Mouse (Mus musculus): Measurements from ENCODE around the gene Cdrt4.

Gene Cdrt4

DNA sequence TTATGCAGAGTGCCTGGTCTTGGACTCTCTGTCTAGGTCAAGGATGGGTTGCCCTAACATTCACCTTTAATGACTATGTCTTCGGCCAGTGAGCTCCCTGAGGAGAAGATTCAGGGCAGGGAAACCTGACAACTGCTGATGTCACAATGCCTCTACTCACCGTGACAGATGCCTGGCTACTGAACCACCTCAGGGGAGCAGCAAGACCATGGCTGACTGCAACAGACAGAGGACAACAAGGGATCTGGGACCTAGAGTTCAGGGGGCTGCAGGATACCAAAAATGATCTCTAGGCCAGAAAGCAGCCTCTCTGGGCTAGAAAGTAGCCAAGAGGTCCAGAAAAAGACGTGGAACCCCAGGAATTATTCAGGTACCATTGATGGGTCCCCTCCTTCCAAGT is at the start of gene Cdrt4:
Gene Cdrt4, plus strand, starts transcription at position 182 of the 400 bp plus-strand sequence.
- no peak for DNase-seq

DNA sequence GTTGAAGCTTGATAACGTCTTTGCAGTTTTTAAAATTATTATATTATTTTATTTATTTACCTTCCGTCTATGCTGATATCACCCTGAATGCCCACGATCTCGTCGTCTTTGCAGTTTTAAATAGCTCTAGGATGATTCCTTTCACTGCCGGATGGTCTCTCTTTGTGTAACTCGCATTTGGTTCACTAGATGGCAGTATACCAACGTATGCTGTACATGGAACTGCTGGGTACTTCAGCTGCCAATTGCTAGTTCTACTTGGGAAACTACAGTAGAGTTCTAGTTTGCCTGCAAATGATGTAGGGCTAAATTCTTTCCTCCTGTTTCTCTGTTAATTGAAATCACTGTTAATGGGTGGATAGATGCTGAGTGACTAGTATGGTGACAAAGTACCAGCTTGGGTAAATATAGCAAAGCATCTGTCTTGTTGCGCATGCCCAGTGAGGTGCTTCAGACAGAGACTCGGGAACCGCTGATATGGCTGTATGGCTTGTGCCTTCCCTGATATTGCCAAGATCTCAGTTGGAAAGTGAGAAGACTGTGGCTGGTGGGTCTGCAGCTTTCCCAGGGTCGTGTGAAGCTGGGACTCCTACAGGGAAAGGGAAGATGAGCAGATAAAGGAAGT is 49.2 kb upstream of the Cdrt4 start:
- peak; percentile 38 for DNase-seq

DNA sequence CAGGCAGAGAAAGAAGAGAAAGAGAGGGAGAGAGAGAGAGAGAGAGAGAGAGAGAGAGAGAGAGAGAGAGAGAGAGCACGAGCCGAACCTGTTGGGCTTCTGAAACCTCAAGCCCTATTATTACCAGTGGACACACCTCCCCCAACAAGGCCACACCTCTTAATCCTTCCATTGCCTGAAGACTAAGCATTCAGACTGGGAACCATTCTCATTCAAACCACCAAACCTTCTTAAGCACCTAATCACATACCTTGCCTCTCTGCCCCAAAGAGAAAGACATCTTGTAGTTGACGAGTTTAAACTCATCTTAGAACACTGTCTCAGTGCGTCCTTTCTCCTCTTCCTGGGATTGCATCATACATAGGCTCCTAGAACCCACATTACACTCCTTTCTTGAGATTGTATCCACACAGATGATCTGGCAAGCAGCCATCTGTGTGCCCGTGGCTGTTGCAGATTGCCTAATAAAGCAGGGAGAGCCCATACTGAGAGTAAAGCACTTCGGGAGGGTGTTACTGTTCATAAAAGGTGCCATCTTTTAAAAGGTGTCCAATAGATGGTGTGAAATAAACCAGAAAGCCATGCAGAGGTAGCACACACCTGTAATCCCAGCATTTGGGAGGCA is 47.0 kb upstream of the Cdrt4 start:
- DNase-seq = no peak

DNA sequence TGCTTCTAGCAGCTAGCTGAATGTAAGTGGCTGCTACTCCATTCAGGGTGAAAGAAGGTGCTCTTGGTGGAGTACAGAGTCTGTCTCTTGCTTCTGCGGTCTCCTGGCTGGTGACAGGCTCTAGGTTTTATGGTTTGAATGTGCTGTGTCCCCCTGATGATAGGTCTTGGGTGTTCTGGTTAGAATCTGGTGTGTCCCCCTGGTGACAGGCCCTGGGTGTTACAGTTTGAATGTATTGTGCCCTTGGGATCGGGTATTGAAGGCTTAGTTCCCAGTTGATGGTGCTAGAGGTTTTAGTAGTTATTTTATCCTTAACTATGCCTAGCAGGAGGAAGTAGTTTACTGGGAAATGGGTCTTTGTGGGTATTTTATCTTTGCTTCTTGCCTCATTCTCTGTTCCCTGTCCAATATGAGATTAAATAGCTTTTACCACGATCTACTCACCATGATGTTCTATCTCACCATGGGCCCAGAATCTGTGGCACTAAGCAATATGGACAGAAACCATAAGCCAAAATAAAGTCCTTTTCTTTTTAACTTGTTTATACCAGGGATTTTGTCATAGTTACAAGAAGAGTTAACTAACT is 41.2 kb upstream of the Cdrt4 start:
- DNase-seq = no peak

DNA sequence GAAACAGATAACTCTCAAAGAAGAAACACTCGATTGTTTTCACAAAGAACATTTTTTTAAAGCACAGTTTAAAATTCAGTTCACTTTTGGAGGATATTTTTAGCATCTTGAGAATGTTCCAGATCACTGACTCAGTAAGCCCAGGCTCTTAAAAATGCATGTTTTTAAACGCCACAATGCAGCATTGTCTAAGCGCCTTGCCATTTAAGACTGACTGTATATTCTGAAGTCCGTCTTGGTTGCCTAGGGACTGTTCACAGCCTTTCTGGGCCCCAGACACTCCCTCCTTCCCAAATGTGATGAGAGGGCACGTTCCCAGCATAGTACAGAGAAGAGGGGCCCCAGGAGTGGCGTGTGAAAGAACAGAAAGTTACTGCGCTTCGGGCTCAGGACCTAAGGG is 39.6 kb upstream of the Cdrt4 start:
- no peak for DNase-seq

DNA sequence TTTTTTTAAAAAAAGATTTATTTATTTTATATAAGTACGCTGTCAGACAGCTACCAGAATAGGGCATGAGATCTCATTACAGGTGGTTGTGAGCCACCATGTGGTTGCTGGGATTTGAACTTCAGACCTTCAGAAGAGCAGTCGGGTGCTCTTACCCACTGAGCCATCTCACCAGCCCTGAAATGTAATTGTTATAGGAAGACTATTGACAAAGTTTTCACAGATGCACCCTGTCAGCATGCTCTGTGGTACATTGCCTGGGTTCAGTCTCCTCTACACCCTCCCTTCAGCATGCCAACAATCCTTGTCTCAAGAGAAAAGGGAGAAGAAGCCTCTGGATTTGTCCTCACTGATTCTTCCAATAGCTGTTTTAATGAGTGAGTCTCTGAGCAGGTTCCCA is 37.9 kb upstream of the Cdrt4 start:
- DNase-seq = no peak

DNA sequence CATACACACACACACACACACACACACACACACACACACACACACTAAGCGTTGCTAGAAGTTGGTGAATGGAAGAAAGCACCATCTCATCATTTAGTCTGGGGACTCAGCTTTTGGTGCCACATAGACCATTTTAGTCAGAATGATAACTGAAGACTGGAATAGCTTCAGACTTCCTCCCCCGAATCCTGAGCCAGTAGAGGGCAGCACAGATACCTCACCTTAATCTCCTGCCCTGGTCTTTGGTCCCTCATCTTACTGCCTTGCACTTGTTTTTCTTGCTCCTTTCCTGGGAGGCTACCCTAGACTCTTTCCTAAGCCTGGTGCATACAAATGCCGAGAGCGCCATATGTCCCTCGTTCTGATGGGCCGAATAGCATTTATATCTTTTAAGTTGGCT is 36.5 kb upstream of the Cdrt4 start:
- no peak for DNase-seq

DNA sequence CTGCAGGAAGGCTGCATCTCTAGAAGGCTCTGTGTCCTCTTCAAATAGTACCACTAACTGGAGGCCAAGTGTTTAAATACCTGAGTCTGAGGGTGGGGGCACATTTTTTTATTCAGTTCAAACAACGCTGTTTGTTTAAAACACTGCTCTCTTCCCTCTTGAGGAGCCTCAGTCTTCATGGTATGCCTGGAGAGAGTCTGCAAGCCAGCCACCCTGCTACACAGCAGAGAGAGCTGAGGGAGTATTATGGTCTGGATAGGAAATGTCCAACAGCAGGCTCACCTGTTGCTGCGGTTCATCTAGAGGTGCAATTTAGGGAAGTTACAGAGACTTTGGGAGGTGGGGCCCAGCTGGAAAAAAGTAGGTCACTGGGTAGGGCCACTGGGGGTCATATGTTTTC is 35.5 kb upstream of the Cdrt4 start:
- DNase-seq = no peak

DNA sequence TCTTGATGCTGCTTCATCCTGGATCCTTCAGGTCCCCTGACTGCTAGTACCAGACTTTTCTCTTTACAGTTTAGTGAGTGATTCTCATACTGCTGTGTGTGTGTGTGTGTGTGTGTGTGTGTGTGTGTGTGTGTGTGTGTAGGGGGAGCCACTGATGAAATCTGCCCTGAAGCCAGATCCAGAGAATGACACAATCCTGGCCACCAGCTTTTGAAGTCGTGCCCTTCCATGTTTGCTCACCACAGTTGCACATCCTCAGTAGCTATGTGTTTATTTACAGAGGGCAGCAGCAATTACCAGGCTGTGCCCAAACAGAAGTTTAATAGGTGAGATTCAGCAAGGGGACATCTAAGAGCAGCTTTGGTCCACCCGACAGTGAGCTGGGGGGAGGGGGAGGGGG is 34.2 kb upstream of the Cdrt4 start:
- no peak for DNase-seq

DNA sequence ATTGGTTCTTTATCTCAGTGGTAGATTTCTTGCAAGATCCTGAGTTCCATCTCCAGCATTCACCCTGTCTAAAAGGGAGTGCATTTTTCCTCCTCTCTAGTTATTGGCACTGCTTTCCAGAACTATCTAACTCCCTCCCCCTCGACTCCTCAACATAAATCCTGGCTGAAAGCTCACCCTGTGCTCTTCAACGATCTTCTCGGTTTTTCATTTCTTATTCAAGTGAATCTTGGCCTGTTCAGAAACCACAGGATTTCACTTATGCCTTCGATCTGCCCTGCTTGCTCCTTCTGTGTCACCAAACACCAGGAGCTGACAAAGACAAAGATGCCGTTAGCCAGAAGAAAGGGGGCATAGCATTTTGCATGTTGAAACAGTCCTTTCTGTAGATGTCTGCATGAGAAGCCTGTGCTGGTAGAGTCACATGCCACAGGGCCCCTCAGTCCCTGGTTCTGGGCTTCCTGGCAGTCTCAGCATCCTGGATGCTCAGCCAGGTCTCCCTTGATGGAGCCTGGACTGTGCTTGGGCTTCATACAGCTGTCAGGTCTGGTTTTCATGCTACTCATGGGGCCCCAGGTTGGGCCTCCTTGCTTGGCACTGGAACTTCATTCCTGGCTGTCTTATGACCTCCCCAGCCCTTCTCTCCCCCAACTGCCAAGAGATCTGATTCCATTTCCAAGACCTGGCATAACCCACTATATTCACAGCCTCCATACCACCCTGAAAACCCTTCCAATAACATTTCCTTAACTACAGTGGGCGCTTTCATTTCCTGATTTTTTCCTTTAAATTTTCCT is 30.8 kb upstream of the Cdrt4 start:
- no peak for DNase-seq

DNA sequence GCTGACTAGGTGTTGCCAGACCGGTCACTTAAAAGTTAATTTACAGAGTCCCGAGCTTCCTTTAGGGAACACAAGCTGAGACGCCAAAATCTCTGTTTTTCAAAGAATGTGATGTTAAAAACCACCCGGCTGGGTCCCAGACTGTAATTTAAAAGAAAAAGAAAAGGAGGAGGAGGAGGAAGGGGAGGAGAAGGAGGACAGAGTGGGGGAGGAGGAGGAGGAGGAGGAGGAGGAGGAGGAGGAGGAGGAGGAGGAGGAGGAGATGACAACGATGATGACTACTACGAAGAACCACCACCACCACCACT is 30.3 kb upstream of the Cdrt4 start:
- DNase-seq = no peak

DNA sequence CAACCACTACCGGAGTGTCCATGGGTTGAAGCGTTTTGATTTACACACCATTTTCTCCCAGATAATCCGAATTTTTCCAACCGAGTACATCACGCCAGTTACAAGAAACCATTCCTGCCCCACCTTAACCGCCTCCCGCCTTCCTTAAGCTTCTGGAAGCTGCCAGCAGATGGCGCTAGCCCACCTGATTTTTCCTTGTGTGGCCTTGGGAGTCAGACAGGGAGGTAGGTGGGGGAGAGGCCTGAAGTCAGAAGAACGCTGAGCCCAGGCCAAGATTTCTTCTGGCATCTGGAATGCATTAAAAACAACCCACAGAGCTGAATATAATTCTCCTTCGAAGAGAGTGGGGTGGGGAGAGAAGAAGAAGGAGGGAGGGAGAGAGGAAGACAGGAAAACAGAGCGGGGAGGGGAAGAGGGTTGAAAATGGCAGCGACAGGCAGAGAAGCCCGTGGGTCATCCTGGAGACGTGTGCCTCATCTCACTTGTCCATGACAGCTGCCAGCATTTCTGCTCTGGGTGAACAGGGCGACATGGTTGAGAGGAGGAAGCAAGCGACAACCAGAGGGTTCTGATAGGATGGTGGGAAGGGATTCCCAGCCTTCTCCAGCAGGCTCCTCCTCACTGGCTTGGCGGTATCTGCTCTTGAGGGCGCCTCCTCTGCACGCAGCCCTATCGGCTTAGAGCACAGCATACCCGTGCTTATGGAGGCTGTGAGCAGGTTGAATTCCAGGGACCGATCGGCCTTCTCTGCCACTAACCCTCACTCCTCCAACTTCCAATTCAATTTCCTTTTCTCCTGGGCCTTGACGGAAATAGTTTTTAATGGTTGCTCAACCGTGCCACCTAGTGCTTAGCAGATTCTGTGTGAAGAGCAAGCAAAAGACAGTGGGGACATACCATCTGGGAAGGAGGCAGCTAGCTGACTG is 29.7 kb upstream of the Cdrt4 start:
- peak; percentile 81 for DNase-seq

DNA sequence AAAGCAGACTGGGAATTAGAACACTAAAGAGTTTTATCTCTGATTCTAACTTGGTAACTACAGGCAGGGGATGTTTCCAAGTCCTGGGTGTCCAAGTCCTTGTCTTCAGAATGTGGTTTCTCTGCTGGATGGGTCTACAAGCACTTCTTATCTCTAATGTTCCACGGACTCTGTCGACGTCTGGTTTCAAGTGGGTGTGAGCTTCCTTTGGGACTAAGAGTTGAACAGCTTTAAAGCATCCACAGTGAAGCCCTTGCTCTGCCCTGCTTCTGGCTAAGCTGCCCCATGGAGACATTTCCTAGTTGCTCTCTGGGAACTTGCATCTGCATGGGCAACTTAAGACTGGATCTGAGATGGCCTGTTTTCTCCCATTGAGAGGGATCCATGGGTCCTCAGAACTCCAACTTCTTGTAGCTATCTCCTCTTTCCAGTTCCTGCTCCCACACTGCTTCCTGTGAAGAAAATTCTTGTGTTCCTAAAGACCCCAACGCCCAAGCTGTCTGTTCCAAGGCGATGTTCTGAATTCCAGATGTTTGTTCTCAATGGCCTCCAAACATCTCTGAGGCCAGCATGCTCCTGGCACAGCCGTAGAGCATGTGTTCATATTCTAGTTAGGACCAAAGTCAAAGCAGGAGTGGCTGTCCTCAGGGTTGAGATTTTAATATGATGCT is 26.8 kb upstream of the Cdrt4 start:
- DNase-seq = no peak

DNA sequence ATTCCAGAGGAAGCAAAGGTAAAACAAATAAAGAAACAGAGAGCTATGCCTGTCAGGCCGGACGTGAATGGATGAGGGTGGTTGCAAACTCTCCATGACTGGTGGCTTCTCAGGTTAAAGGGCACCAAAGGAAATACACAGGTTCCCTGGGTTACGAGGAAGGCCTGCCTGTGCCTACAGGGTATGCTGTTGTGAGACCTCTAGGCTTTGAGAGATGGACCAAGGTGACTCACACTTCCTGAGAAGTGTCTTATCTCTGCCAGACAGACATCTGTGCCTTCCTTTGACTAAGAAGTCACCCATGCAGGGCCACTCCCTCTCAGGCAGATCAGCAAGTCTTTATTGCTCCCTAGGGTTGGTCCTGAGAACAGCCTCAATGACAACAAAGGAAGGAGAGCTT is 21.2 kb upstream of the Cdrt4 start:
- DNase-seq = peak; percentile 80

DNA sequence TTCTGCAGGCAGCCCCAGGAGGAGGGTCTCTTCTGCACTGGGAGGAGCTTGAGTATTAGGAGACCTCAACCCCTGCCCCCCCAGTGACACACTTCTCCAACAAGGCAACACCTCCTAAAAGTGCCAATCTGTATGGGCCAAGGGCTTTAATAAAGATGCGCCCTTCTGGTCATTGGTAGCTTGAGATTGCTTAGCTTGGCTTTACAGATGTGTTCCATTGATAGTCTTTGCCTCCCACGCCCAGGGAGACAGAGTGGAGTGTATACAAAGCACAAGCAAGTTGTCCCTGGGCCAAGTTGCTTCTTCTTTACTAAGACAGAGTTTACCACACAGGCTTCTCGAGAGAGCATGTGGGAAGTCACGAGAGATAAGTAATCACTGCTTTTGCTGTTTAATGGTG is 20.4 kb upstream of the Cdrt4 start:
- no peak for DNase-seq

DNA sequence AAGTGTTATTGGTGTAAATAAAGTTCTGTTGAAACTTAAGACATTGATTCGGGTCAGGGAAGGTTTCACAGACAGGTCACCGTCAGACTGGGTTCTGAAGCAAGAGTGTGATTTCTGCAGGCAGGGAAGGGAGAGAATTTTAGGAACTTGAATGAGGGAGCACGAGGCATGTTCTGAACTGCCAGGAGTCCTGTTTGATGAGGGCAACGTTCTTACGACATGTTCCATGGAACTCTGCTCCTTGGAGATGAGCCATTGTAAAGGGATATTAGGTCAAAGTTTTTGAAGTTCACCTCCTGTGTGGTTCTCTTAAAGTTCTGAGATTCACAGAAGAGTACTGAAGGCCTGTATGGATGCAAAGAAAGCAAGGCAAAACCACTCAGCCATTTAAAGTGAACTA is 19.9 kb upstream of the Cdrt4 start:
- no peak for DNase-seq

DNA sequence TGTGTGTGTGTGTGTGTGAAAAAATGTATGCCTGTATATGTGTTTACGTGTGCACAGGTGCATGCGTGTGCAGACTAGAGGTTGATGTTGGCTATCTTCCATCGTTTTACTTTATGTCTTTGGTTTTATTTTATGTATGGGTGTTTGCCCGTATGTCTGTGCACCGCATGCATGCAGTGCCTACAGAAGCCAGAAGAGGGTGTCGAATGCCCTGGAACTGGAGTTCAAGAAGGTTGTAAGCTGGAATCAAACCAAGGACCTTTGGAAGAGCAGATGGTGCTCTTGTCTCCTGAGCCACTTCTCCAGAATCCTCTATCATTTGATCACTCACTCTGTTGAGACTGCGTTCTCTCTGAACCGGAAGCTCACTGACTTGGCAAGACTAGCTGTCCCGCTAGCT is 17.9 kb upstream of the Cdrt4 start:
- no peak for DNase-seq

DNA sequence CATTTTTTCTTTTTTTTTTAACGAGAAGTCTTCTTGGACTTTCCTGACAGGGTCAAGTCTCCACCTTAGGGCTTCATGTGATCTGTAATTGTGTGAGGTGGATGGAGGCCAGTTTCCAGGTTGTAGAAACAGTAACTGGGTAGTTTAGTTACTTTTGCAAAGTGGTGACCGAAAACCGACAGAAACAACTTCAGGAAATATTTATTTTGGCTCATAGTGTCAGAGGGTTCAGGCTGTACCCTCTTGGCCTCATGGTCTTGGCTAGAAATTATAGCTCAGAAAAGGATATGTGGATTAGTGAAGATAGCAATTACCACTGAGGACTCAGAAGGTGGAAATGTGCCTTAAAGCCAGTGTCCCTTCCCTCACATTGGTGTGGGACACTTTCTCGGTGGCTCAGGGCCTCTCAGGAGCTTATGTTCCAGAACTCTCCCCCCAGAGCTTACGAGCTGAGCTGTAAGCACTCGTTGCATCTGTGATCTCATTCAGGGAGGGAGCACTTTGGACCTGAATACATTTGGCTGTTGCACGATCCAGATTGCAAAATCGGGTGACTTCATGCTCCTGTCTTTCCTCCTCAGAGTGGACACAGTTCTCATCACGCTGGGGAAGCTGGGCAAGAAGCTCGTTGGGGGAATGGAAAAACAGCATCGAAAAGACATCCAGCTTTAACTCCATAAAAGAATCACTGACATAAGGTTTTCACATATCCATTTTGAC is 16.0 kb upstream of the Cdrt4 start:
- no peak for DNase-seq

DNA sequence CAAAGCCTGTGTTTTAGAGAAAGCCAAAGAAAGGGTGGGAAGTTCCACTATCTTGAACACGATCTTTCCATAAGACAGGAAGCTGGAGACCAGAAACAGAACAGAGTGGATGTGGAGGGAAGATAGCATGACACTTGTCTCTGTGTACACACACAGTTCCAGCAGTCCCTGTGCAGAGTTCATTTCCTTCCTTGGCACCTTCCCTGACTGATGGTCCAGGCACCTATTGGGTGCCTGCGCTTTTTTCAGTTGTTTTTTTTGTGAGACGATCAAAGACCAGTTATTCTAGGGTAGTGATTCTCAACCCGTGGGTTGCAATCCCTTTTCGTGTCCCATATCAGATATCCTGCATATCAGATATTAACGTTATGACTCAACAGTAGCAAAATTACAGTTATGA is 13.0 kb upstream of the Cdrt4 start:
- no peak for DNase-seq

DNA sequence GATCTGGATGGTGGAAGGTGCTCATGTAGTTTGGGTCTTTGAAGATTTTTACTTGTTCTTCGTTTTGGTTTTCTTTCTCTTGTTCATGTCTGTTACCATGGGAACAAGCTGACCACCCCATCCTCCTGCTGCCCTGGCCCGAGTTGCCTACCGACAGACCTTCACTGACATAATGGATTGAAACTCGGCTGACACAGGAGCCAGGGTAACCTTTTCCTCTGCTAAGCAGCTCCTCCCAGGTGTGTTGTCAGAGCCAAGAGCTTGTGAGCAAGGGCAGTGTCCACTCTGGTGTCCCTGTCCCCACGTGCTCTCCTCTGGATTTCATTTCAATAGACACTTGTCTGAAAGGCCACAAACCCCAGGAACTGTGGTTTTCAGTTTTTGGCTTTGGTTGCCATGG is 12.1 kb upstream of the Cdrt4 start:
- no peak for DNase-seq

DNA sequence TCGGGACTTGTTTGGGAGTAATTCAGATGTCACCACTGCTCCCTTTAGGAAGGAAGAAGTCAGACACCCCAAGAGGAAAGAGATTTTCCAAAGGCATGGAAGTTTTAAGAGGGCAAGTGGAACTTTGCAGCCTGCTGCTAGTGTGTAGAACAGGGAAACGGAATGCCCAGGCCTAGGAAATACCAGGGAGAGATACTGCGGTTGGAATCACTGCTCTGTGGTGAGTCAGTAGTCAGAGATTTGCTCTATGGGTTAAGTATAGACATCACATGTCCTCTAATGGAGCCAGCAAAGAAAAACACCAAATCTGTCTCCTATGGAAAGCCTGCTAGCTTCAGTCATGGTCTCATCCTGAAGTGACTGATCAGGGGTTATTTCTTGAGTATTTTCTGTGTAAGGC is 10.8 kb upstream of the Cdrt4 start:
- no peak for DNase-seq

DNA sequence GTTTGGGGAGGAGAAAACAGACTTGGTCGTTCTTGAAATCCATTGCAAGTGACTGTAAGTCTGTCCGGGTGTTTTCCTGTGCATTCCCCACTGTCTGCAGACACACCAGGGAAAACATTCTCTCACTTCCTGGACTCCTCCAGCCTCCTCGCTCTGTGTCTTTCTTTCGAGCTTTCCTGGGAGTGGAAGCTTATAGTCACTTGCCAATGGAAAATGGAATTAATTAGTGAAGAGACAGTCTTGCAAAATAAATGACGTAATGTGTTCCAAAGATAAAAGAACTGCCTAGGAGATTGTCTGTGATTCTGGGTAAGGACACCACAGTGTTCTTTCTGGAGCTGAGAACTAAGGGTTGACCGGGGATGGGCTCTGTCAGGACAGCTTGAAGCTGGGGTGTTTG is 7.5 kb upstream of the Cdrt4 start:
- DNase-seq = no peak
